Mouse (Mus musculus) C2C12 (cell line): ENCODE data around the gene Arl6. TPM values are rescaled to one million over a fixed set of nuclear protein-coding genes. Genes with fewer than 3 reads are reported as not detected.

Experiments
- H3K27me3 ChIP-seq: one replicate; pipeline ENCODE4 v1.6.1; 2011; ENCODE audit not compliant: control insufficient read depth, insufficient read depth, insufficient read length
- H3K36me3 ChIP-seq: one replicate; pipeline ENCODE4 v1.6.1; 2011; ENCODE audit not compliant: control insufficient read depth, insufficient read depth
- H3K4me3 ChIP-seq: one replicate; pipeline ENCODE4 v1.5.1; 2011; ENCODE audit warnings: mild to moderate bottlenecking, control low read depth; ENCODE audit not compliant: poor library complexity, insufficient read depth, severe bottlenecking
- H3K79me2 ChIP-seq: one replicate; pipeline ENCODE4 v1.6.1; 2011; ENCODE audit not compliant: control insufficient read depth, insufficient read depth
- H3K79me3 ChIP-seq: one replicate; pipeline ENCODE4 v1.6.1; 2011; ENCODE audit warnings: low read depth, control low read depth
- H3ac ChIP-seq: one replicate; pipeline ENCODE3; 2011; ENCODE audit warnings: low read depth; ENCODE audit not compliant: control insufficient read depth, insufficient read length
- CEBPB ChIP-seq: IDR thresholded peaks from one replicate; pipeline ENCODE4 v1.6.1; 2011; ENCODE audit warnings: low read depth, mild to moderate bottlenecking, control low read depth, moderate library complexity
- CTCF ChIP-seq: IDR thresholded peaks from one replicate; pipeline ENCODE4 v1.5.1; 2011; ENCODE audit not compliant: control insufficient read depth, insufficient read depth, insufficient read length
- FOSL1 ChIP-seq: IDR thresholded peaks from one replicate; pipeline ENCODE4 v1.8.0; 2011; ENCODE audit warnings: mild to moderate bottlenecking, low read length; ENCODE audit not compliant: poor library complexity, insufficient read depth, severe bottlenecking
- MAX ChIP-seq: IDR thresholded peaks from one replicate; pipeline ENCODE4 v1.6.1; 2011; ENCODE audit warnings: mild to moderate bottlenecking, control low read depth
- MYOD1 ChIP-seq: IDR thresholded peaks from one replicate; pipeline ENCODE4 v1.6.1; 2011; ENCODE audit warnings: low read depth; ENCODE audit not compliant: control insufficient read depth, insufficient read length
- MYOG ChIP-seq: IDR thresholded peaks from one replicate; pipeline ENCODE4 v1.6.1; 2011; ENCODE audit not compliant: control insufficient read depth, insufficient read length; ENCODE audit errors: extremely low read depth
- USF1 ChIP-seq: IDR thresholded peaks from one replicate; pipeline ENCODE4 v1.6.1; 2011; ENCODE audit warnings: low read depth, mild to moderate bottlenecking, control low read depth, moderate library complexity
- polyA plus RNA-seq: library from polyadenylated mRNA; unstranded; fragments of >200 nt; fragmentation: generic; extraction: Trizol; gene quantifications from one replicate; pipeline ENCODE4 v1.2.1, GENCODE M21; 2012; ENCODE audit warnings: missing spikeins

Gene Arl6
- polyA plus RNA-seq, 1 experiment = 7.2 TPM

DNA sequence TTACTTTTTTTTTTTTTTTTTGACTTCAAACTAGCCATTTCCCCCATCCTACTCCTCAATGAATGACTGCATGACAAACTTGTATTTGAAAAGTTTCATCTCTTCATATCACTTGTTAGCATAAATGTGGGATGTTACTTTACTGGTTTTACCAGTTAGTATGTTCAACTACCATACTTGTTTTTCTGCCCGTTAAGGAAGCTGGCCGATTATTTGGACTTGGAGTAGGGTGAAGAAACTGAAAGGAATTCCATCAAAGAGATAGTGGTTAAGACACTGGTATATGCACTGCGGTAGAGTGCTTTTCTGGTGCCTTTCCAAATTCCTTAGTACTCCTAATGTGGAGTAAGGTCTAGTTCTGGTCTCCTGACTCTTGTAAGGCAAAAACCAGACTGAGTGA, 794 bp upstream of the Arl6 start:
- Histone ChIP-seq H3ac (no peak overlapping the region), H3K79me3 (no peaks in the 10 kb centered on the region), H3K4me3 (no peak overlapping the region), H3K27me3 (peaks cover 8% of the 10 kb centered on the region), H3K36me3 (no peaks in the 10 kb centered on the region), H3K79me2 (peaks cover 8% of the 10 kb centered on the region)
- TF ChIP-seq CTCF = no peak
- TF ChIP-seq MYOD1 = no peak
- TF ChIP-seq USF1 = no peak
- TF ChIP-seq MYOG = no peak
- no peak for TF ChIP-seq FOSL1

DNA sequence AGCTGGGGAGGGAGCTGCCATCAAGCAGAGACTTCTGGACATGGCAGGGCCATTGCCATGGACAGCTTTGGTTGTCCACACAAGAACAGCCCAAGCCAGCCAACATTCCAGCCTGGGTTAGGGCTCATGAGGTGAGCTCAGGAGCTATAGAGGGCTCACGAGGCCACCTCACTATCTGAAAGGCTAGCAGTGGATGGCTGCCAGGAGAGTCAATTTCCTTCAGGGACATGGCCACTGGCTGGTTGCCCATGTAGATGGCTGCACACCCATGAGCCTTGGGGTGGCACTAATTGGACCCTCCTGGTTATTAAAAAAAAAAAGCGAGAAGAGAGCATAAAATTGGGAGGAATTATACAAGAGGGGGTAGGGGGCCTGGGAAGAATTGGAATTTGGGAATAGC, 4.6 kb downstream of the Arl6 start:
- H3K79me2 ChIP-seq = peaks cover 8% of the 10 kb centered on the region
- H3K4me3 ChIP-seq = no peak overlapping the region
- H3K36me3 ChIP-seq = peaks cover 10% of the 10 kb centered on the region
- no peaks in the 10 kb centered on the region for H3K27me3 ChIP-seq
- H3K79me3 ChIP-seq = peaks cover 1% of the 10 kb centered on the region
- TF ChIP-seq CEBPB (no peak), MAX (no peak), MYOG (no peak), CTCF (no peak), FOSL1 (no peak), MYOD1 (no peak), USF1 (no peak)
- no peak overlapping the region for H3ac ChIP-seq

DNA sequence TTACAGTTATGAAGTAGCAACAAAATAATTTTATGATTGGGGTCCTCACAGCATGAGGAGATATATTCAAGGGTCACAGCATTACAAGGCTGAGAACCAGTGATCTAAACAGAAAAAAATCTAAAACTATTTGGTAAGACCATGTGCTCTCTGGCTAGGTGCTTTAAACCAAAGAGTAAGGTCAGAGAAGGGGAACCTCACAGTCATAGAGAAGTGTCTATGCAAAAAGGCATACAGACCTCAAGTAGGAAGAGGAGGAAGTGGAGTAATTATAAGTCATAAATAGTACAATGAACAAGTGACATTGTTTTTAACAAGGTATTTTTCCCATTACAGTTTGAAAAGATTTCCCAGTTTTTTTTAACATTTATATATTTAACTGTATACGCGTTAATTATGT, 17.6 kb downstream of the Arl6 start:
- Histone ChIP-seq H3K79me2 (no peaks in the 10 kb centered on the region), H3K36me3 (no peaks in the 10 kb centered on the region), H3ac (no peak overlapping the region), H3K4me3 (no peak overlapping the region), H3K79me3 (no peaks in the 10 kb centered on the region), H3K27me3 (no peaks in the 10 kb centered on the region)
- TF ChIP-seq MYOD1 = no peak
- no peak for TF ChIP-seq MYOG
- TF ChIP-seq CTCF = no peak
- TF ChIP-seq USF1 = no peak
- no peak for TF ChIP-seq CEBPB
- TF ChIP-seq FOSL1 = no peak
- TF ChIP-seq MAX = no peak

DNA sequence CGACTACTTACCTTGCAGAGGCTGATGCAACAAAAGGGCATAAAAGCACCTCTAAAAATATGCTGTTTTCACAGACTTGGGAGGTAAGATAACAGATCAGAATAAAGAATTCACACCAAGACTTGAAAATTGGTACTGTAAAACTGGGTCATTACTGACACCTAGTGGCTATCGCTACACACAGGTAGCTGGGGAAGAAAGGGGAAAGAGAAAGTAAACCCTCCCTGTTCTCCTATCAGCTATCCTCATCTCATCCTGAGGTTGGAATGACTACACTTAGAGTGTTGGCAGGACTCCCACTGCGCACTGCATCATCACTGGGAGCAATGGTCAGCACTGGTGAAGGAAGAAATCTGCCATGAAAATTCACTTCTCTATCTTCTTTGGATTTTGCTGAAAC, 22.0 kb downstream of the Arl6 start:
- Histone ChIP-seq H3K4me3 (no peak overlapping the region), H3K27me3 (no peaks in the 10 kb centered on the region), H3ac (no peak overlapping the region), H3K36me3 (no peaks in the 10 kb centered on the region), H3K79me3 (no peaks in the 10 kb centered on the region), H3K79me2 (no peaks in the 10 kb centered on the region)
- TF ChIP-seq CTCF = no peak
- no peak for TF ChIP-seq USF1
- no peak for TF ChIP-seq MYOD1
- TF ChIP-seq FOSL1 = no peak
- TF ChIP-seq MAX = no peak
- TF ChIP-seq CEBPB = no peak
- TF ChIP-seq MYOG = no peak

DNA sequence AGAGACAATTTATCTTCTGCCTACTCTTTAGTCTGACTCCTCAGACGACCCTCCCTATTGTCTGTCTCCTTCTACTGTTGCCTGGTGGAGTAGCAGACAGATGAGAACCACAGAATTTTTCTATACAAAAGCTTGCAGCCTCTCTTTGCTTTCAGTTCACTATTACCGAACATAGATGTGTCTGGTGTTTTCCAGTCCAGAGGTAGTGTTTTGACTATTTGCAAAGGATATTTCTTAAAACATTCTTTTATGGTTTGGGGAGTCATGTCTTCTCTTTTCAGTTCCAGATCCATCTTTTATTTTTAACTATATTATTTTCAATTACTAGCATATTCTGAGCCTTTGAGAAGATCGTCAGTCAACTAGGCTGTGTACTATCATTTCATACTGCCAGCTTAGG, 23.5 kb downstream of the Arl6 start:
- no peak overlapping the region for H3ac ChIP-seq
- H3K36me3 ChIP-seq = no peaks in the 10 kb centered on the region
- no peak for TF ChIP-seq MYOD1
- H3K4me3 ChIP-seq = no peak overlapping the region
- no peaks in the 10 kb centered on the region for H3K79me2 ChIP-seq
- no peaks in the 10 kb centered on the region for H3K27me3 ChIP-seq
- H3K79me3 ChIP-seq = no peaks in the 10 kb centered on the region

DNA sequence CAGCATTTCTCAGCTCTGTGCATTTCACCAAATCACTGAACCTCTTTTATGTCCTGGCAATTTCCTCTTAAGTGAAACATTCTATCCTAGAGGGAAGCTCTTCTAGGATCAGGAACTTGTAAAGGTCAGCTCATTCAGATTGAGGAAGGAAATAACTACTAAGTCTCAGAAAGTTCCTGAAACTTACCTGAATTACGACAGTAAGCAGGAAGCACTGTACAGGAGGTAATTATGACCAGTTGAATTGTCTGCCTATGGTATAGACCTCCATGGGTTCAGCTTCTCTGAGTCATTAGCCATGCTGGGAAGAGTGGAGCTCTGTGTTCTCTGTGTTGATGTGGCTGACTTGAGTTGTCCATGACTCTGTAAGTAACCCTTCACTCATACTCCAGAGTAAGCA, 28.4 kb downstream of the Arl6 start:
- no peaks in the 10 kb centered on the region for H3K79me2 ChIP-seq
- TF ChIP-seq MYOG = no peak
- TF ChIP-seq USF1 = no peak
- no peak for TF ChIP-seq MYOD1
- TF ChIP-seq CEBPB = no peak
- no peak for TF ChIP-seq MAX
- no peak for TF ChIP-seq CTCF
- no peak for TF ChIP-seq FOSL1
- no peak overlapping the region for H3ac ChIP-seq
- H3K79me3 ChIP-seq = no peaks in the 10 kb centered on the region
- no peak overlapping the region for H3K4me3 ChIP-seq
- no peaks in the 10 kb centered on the region for H3K36me3 ChIP-seq
- no peaks in the 10 kb centered on the region for H3K27me3 ChIP-seq

DNA sequence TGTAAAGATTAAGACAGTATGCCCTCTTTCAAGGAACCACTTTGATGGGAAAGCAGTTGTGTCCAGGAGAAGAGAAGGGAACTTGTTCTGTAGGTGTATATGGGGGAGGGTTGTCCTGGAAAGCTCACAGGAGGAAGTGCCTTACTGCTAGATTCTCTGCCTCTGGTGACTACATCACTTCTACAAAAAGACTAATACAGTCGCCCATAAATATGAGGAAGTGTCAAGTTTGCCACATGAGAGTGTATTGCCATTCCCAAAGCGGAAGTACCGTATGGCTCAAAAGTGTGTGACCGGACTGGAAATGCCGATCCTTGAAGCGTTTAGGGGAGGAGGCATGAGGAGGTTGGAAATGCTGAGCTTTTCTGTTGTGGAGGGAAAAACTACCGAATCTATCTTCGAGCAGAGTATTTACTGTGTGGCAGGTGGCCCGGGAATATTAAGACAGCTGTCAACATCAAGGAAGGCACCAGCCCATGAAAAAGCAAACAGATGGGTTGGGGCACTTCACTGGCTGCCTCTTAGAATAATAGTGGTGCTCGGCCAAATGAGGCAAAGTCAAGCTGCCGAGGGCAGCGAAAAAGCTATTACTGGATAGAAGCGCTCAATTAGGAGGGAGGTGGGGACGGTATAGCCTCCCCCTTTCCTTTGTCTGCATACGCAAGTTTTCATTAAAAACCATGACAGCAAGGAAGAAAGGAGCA, 35.0 kb downstream of the Arl6 start:
- Histone ChIP-seq H3K79me2 (no peaks in the 10 kb centered on the region), H3K79me3 (no peaks in the 10 kb centered on the region), H3ac (no peak overlapping the region), H3K4me3 (no peak overlapping the region), H3K27me3 (no peaks in the 10 kb centered on the region), H3K36me3 (no peaks in the 10 kb centered on the region)
- no peak for TF ChIP-seq CTCF
- TF ChIP-seq MYOD1 = no peak
- TF ChIP-seq MYOG = no peak
- no peak for TF ChIP-seq CEBPB
- no peak for TF ChIP-seq USF1
- TF ChIP-seq MAX = no peak
- TF ChIP-seq FOSL1 = no peak
